Mouse (Mus musculus) ES-E14 (cell line): ENCODE results near the gene Ercc2. TPM values are rescaled to one million over a fixed set of nuclear protein-coding genes. Genes with fewer than 3 reads are reported as not detected.

Experiments
- DNase-seq: peaks from one replicate; pipeline ENCODE4 v3.0.0-alpha.2; 2013; ENCODE audit warnings: low read depth, low spot score
- H3K27ac ChIP-seq: 2 replicates; pipeline ENCODE4 v1.5.1; 2012; ENCODE audit warnings: low read depth, mild to moderate bottlenecking, low read length, moderate library complexity, mixed read lengths; ENCODE audit not compliant: poor library complexity, insufficient read depth, severe bottlenecking
- H3K36me3 ChIP-seq: 2 replicates; pipeline ENCODE4 v1.6.1; 2012; ENCODE audit warnings: mild to moderate bottlenecking, low read length, moderate library complexity, mixed read lengths; ENCODE audit not compliant: control insufficient read depth, poor library complexity, insufficient read depth, severe bottlenecking
- H3K4me1 ChIP-seq, 2 experiments: fragments of 150-350 bp in 1 of 2; sonication (generic) in 1 of 2; 2 replicates each; pipeline ENCODE4 v1.6.1; 2012; ENCODE audit warnings: low read length in 2 of 2, mild to moderate bottlenecking in 1 of 2, mixed read lengths in 1 of 2; ENCODE audit not compliant: control insufficient read depth in 2 of 2, insufficient read depth in 2 of 2, poor library complexity in 1 of 2
- H3K4me3 ChIP-seq, 2 experiments: fragments of 150-350 bp in 1 of 2; sonication (generic) in 1 of 2; 2 replicates each; pipeline ENCODE4 v1.5.1; 2012; ENCODE audit warnings: low read length in 2 of 2, low read depth in 1 of 2, mild to moderate bottlenecking in 1 of 2, mixed read lengths in 1 of 2; ENCODE audit not compliant: insufficient read depth in 1 of 2, poor library complexity in 1 of 2, severe bottlenecking in 1 of 2
- H3K9ac ChIP-seq: 2 replicates; pipeline ENCODE4 v1.6.1; 2012; ENCODE audit warnings: low read depth, mild to moderate bottlenecking, low read length, mixed read lengths; ENCODE audit not compliant: poor library complexity, insufficient read depth, severe bottlenecking
- H3K9me3 ChIP-seq: fragments of 150-350 bp; sonication (generic); 2 replicates; pipeline ENCODE4 v1.6.1; 2012; ENCODE audit warnings: low read depth, mild to moderate bottlenecking, low read length; ENCODE audit not compliant: control insufficient read depth, insufficient read depth
- CHD2 ChIP-seq: IDR thresholded peaks from 2 replicates; pipeline ENCODE4 v1.6.1; 2014; ENCODE audit warnings: mild to moderate bottlenecking, low read depth, low read length, inconsistent platforms
- HCFC1 ChIP-seq: IDR thresholded peaks from 2 replicates; pipeline ENCODE4 v1.6.1; 2012; ENCODE audit warnings: low read length, inconsistent platforms, borderline replicate concordance; ENCODE audit not compliant: insufficient read depth
- MAFK ChIP-seq: IDR thresholded peaks from 2 replicates; pipeline ENCODE4 v1.6.1; 2014; ENCODE audit warnings: mild to moderate bottlenecking, low read depth, low read length, inconsistent platforms; ENCODE audit not compliant: insufficient read depth
- ZC3H11A ChIP-seq: IDR thresholded peaks from 2 replicates; pipeline ENCODE4 v1.6.1; 2012; ENCODE audit warnings: low read depth, mild to moderate bottlenecking, inconsistent platforms, low read length, borderline replicate concordance
- ZNF384 ChIP-seq: IDR thresholded peaks from 2 replicates; pipeline ENCODE4 v1.6.1; 2012; ENCODE audit warnings: low read depth, low read length, inconsistent platforms
- in situ Hi-C, 2 experiments: fragments of 600-800 bp; cut with MboI; formaldehyde crosslinking; loops; one replicate each; pipeline ENCODE4 v1.15.1; 2025; ENCODE audit warnings: low sequenced_read_pairs in 2 of 2, inconsistent platforms in 1 of 2; ENCODE audit not compliant: unreplicated experiment in 2 of 2
- total RNA-seq: library from RNA; depleted of rRNA; stranded (reverse); fragments of 300-350 nt; gene quantifications from 2 replicates; pipeline ENCODE4 v1.2.3, GENCODE M21; 2012; rRNA removed

The Ercc2 gene
- total RNA-seq: 38.8 and 62.6 TPM in 2 replicates

DNA sequence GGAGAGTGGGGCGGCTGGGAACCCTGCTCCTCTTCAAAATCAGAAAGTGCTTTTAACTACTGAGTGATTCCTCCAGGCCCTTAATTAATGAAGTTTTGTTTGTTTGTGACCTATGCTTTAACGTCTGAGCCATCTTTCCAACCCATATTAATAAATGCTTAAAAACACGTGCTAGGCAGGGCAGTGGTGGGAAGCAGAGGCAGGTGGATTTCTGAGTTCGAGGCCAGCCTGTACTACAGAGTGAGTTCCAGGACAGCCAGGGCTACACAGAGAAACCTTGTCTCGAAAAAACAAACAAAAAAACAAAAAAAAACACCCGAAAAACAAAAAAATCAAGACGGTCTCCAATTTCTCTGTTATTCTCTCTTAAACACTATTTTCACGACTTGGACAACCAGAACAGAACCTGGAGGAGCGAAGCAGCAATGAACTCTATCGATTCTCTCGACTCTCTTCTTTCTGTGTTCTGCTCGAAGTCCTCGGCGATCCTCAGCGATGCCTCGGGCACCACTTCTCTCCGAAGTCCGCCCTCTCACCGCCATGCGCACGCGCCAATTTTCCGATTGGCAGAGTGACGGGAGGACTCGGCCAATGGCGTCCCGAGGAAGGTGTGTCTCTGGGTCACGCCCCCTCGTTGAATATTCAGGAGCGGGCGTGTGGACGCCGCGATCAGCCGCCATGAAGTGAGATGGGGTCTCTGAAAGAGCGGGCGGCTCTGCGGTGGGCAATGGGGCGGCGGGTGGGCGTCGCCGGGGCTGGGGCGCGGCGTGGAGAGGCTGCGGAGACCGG is at the start of gene Ercc2:
Ercc2 (plus strand) TSS at position 634 of the 789 bp plus-strand sequence.
- Histone ChIP-seq H3K27ac (no peak within 1 kb of the TSS), H3K36me3 (peaks cover 19% of the 10 kb centered on the region)

DNA sequence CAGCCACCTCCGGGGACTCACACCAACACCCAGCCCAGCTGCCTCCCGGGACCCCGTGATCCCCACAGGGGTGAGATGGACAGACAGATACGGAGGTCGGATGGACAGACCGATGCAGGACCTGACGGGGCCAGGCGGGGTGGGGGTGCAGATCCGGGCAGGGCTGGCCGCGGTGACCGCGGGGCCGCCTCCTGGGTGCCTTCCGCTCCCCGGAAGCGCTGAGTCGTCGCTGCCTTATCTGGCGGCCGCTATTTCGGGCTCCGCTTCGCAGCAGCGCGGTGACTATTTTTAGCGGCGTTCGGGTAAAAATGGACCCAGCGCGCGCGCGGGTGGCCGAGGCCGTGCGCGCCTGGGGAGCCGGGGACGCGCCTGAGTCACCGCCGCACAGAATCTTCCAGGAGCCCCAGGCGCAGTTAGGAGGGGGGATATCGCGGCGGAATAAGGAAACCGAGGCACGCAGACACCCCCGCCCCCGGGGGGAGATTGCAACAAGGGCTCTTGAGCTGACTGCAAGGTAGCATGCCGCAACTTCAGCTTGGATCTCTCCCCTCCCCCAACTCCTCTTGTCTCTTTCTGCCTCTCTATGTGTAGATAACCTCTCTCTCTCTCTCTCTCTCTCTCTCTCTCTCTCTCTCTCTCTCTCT is 49.0 kb upstream of the Ercc2 start:
- in situ Hi-C loops: no loop called here
- Histone ChIP-seq H3K9ac (peak overlapping the region; percentile 75), H3K4me1 (peaks cover 2 to 7% of the 10 kb centered on the region in 2 experiments; a peak in 1 of 4 replicates), H3K27ac (no peak overlapping the region), H3K36me3 (no peaks in the 10 kb centered on the region), H3K9me3 (no peaks in the 10 kb centered on the region), H3K4me3 (peak overlapping the region; percentile 64 to 74)
- no peak for DNase-seq
- TF ChIP-seq ZNF384 (no peak), HCFC1 (0 out of 2 replicates have a peak, but pooled peaks have one; percentile 16), ZC3H11A (no peak)

More for the DNA sequence above, at the start of gene Ercc2:
- no peaks in the 10 kb centered on the region for H3K4me1 ChIP-seq
- in situ Hi-C loops: no loop called here
- no peaks in the 10 kb centered on the region for H3K9me3 ChIP-seq
- H3K9ac ChIP-seq: peak within 1 kb of the TSS; percentile 90
- H3K4me3 ChIP-seq: peak within 1 kb of the TSS; percentile 87 to 91
- TF ChIP-seq ZNF384 (no peak), CHD2 (0 out of 2 replicates have a peak, but pooled peaks have one; percentile 10), ZC3H11A (no peak), HCFC1 (peak; percentile 84), MAFK (no peak)
- DNase-seq: peak; percentile 100

- no peak for DNase-seq
- Histone ChIP-seq H3K4me1 (peaks cover 2 to 5% of the 10 kb centered on the region in 2 experiments; a peak in 1 of 4 replicates), H3K9me3 (no peaks in the 10 kb centered on the region), H3K27ac (no peak overlapping the region), H3K4me3 (no peak overlapping the region), H3K36me3 (no peaks in the 10 kb centered on the region), H3K9ac (no peak overlapping the region)
- TF ChIP-seq HCFC1: no peak
- no peak for TF ChIP-seq MAFK
- no peak for TF ChIP-seq ZC3H11A
- TF ChIP-seq CHD2: no peak
- no peak for TF ChIP-seq ZNF384
- in situ Hi-C loops: no loop called here
Measured at GRCm38 (mm10) chr7:19335583-19335982, 46.2 kb upstream of the Ercc2 start.

DNA sequence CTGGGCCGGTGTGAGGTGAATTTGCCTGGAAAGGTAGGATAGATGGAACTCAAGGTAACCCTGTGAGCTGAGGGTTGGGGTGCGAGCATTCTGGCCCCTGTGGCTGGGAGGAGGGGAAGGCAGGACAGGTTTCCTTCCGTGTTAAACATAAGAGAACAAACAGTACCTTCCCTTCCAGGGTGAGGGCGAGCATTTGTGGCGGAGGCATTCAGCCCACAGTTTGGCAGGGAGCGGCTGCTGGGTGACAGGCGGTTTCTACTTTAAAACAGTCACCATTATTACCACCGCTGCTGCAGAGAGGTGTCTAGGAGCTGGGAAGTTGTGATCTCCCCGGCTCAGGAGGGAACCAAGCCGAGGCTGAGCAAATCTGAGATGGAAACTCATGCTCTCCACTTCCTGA is 44.7 kb upstream of the Ercc2 start:
- in situ Hi-C loops: no loop called here
- Histone ChIP-seq H3K9ac (no peak overlapping the region), H3K27ac (no peak overlapping the region), H3K9me3 (no peaks in the 10 kb centered on the region), H3K4me3 (no peak overlapping the region), H3K4me1 (peaks cover 3 to 15% of the 10 kb centered on the region in 2 experiments; a peak in 2 of 4 replicates), H3K36me3 (no peaks in the 10 kb centered on the region)
- DNase-seq: no peak
- no peak for TF ChIP-seq HCFC1
- no peak for TF ChIP-seq ZNF384
- no peak for TF ChIP-seq CHD2
- no peak for TF ChIP-seq MAFK
- TF ChIP-seq ZC3H11A: no peak
